Mouse (Mus musculus) B cell, adult 2 months (primary cell): ENCODE data around the gene Cd93.

ENCODE experiments used
- DNase-seq, 2 experiments: peaks; one replicate each; pipeline ENCODE4 v3.0.0; 2022

The Cd93 gene

GRCm38 (mm10) chr2:148443249-148443958, at the start of gene Cd93:
TSS of gene Cd93 (minus strand) at chr2:148443563.
- DNase-seq = peak; percentile 68 to 69

- no peak for DNase-seq
Measured at GRCm38 (mm10) chr2:148492108-148492507, 48.7 kb upstream of the Cd93 start.

- DNase-seq = no peak
Measured at GRCm38 (mm10) chr2:148490150-148490549, 46.8 kb upstream of the Cd93 start.

GRCm38 (mm10) chr2:148488885-148489284, 45.5 kb upstream of the Cd93 start:
- peak in 1 of 2 experiments; percentile 12 for DNase-seq

- no peak for DNase-seq
Measured at GRCm38 (mm10) chr2:148485576-148485975, 42.2 kb upstream of the Cd93 start.

GRCm38 (mm10) chr2:148480376-148480775, 37.0 kb upstream of the Cd93 start:
- no peak for DNase-seq

- no peak for DNase-seq
Measured at GRCm38 (mm10) chr2:148478141-148478701, 34.9 kb upstream of the Cd93 start.

GRCm38 (mm10) chr2:148477346-148477745, 34.0 kb upstream of the Cd93 start:
- DNase-seq = no peak

GRCm38 (mm10) chr2:148476576-148476975, 33.2 kb upstream of the Cd93 start:
- no peak for DNase-seq

GRCm38 (mm10) chr2:148475879-148476495, 32.6 kb upstream of the Cd93 start:
- no peak for DNase-seq

GRCm38 (mm10) chr2:148469341-148470238, 26.2 kb upstream of the Cd93 start:
- no peak for DNase-seq

GRCm38 (mm10) chr2:148467921-148468440, 24.6 kb upstream of the Cd93 start:
- DNase-seq = no peak

GRCm38 (mm10) chr2:148455341-148455740, 12.0 kb upstream of the Cd93 start:
- DNase-seq = no peak

GRCm38 (mm10) chr2:148454014-148454542, 10.7 kb upstream of the Cd93 start:
- DNase-seq = no peak

- DNase-seq = no peak
Measured at GRCm38 (mm10) chr2:148453061-148453460, 9.7 kb upstream of the Cd93 start.

GRCm38 (mm10) chr2:148451498-148451897, 8.1 kb upstream of the Cd93 start:
- no peak for DNase-seq

- no peak for DNase-seq
Measured at GRCm38 (mm10) chr2:148450616-148451015, 7.3 kb upstream of the Cd93 start.

GRCm38 (mm10) chr2:148449659-148450058, 6.3 kb upstream of the Cd93 start:
- no peak for DNase-seq

- DNase-seq = no peak
Measured at GRCm38 (mm10) chr2:148446446-148446845, 3.1 kb upstream of the Cd93 start.

- no peak for DNase-seq
Measured at GRCm38 (mm10) chr2:148445616-148446015, 2.3 kb upstream of the Cd93 start.

- DNase-seq = no peak
Measured at GRCm38 (mm10) chr2:148444472-148444871, 1.1 kb upstream of the Cd93 start.

GRCm38 (mm10) chr2:148442710-148443109, 653 bp downstream of the Cd93 start:
- peak in 1 of 2 experiments; percentile 27 for DNase-seq

- peak in 1 of 2 experiments; percentile 38 for DNase-seq
Measured at GRCm38 (mm10) chr2:148442172-148442571, 1.2 kb downstream of the Cd93 start.
